Mouse (Mus musculus) E14TG2a.4 (cell line): Measurements from ENCODE around the gene Unc93b1.

ENCODE experiments used
- H3K27me3 ChIP-seq: 2 replicates; pipeline ENCODE4 v1.6.1; 2014; ENCODE audit warnings: low read length, control low read depth; ENCODE audit not compliant: insufficient read depth
- H3K36me3 ChIP-seq: 2 replicates; pipeline ENCODE4 v1.6.1; 2014; ENCODE audit warnings: low read length, control low read depth; ENCODE audit not compliant: insufficient read depth
- H3K4me1 ChIP-seq: replicated peaks from 2 replicates; pipeline ENCODE4 v1.6.1; 2014; ENCODE audit warnings: low read depth, low read length, control low read depth
- H3K4me3 ChIP-seq: replicated peaks from 2 replicates; pipeline ENCODE4 v1.5.1; 2014; ENCODE audit warnings: mild to moderate bottlenecking, low read length
- H3K9me3 ChIP-seq: 2 replicates; pipeline ENCODE4 v1.6.1; 2014; ENCODE audit warnings: low read length, control low read depth
- CTCF ChIP-seq: conservative IDR thresholded peaks from 2 replicates; pipeline ENCODE4 v1.5.1; 2014; ENCODE audit warnings: low read length
- NANOG ChIP-seq: IDR thresholded peaks from 2 replicates; pipeline ENCODE4 v1.6.1; 2014; ENCODE audit warnings: borderline replicate concordance, low read length, mixed read lengths
- POU5F1 ChIP-seq: IDR thresholded peaks from 2 replicates; pipeline ENCODE4 v1.6.1; 2014; ENCODE audit warnings: low read length, borderline replicate concordance

Gene Unc93b1

DNA sequence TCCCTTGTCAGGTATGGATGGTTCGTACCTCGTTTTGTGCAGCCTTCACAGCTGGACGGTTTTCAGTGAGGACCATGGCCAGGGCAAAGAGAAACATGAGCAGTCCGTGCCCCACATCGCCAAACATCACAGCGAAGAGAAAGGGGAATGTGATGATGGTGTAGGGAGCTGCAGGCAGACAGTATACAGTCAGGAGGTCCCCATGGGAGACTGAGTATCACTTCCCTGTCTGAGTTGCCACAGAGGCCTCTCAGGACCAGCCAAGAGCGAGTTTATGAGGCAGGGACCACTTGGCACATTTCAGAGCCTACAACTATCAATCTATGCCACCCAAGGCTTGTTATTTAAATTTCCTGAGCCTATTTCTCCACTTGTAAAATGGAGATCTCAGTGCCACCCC lies 36.0 kb upstream of the Unc93b1 start:
- peaks cover 50% of the 10 kb centered on the region for H3K4me1 ChIP-seq

DNA sequence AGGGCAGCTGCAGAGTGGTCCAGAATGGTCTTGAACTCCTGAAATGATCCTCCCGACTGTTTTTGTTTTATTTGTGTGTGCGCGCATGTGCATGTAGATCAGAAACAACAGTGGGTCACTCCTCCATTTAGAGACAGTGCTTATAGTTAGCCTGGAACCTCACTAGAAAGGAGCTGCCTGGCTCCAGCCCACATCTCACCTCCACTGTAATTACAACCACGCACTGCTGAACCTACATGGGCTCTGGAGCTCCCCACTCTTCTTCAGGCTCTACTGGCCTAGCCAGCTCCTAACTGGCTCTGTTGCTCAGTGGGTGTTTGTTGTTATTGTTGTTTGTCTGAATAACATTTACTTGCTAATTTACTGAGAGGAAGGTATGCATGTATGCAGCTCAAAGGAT lies 35.4 kb upstream of the Unc93b1 start:
- TF ChIP-seq POU5F1: no peak
- TF ChIP-seq NANOG: no peak
- no peak for TF ChIP-seq CTCF
- peaks cover 10% of the 10 kb centered on the region; the same call in 1 of the 2 replicates for H3K27me3 ChIP-seq
- H3K4me1 ChIP-seq: peaks cover 54% of the 10 kb centered on the region
- H3K4me3 ChIP-seq: no peak overlapping the region
- peaks cover 56% of the 10 kb centered on the region for H3K36me3 ChIP-seq
- H3K9me3 ChIP-seq: no peaks in the 10 kb centered on the region

More for the DNA sequence above, 36.0 kb upstream of the Unc93b1 start:
- H3K36me3 ChIP-seq: peaks cover 62% of the 10 kb centered on the region
- no peak overlapping the region for H3K4me3 ChIP-seq
- TF ChIP-seq NANOG (no peak), POU5F1 (no peak), CTCF (no peak)
- no peaks in the 10 kb centered on the region for H3K9me3 ChIP-seq
- peaks cover 5% of the 10 kb centered on the region; the same call in 1 of the 2 replicates for H3K27me3 ChIP-seq

DNA sequence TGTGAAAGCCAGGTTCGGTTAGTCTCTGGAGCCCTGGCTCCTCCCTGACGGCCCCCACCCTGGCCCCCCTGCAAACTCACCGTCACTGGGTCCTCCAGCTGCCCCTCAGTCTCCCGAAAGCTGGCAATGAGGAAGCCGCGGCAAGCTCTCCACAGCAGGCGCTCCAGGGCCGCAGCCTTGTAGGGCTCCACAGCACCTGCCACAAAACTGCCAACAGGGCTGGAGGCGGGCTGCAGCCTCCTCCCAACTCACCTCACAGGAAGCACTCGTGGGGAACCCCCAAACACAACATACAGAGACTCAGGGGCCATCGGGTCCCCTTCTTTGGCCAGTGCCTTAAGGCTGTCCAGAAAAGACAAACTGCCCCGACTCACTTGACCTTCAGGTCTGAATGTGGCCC lies 32.0 kb upstream of the Unc93b1 start:
- H3K27me3 ChIP-seq: peaks cover 30% of the 10 kb centered on the region
- peak overlapping the region; percentile 75 for H3K4me3 ChIP-seq
- no peak for TF ChIP-seq CTCF
- TF ChIP-seq POU5F1: no peak
- no peak for TF ChIP-seq NANOG
- H3K4me1 ChIP-seq: peaks cover 64% of the 10 kb centered on the region
- peaks cover 30% of the 10 kb centered on the region for H3K36me3 ChIP-seq
- no peaks in the 10 kb centered on the region for H3K9me3 ChIP-seq

DNA sequence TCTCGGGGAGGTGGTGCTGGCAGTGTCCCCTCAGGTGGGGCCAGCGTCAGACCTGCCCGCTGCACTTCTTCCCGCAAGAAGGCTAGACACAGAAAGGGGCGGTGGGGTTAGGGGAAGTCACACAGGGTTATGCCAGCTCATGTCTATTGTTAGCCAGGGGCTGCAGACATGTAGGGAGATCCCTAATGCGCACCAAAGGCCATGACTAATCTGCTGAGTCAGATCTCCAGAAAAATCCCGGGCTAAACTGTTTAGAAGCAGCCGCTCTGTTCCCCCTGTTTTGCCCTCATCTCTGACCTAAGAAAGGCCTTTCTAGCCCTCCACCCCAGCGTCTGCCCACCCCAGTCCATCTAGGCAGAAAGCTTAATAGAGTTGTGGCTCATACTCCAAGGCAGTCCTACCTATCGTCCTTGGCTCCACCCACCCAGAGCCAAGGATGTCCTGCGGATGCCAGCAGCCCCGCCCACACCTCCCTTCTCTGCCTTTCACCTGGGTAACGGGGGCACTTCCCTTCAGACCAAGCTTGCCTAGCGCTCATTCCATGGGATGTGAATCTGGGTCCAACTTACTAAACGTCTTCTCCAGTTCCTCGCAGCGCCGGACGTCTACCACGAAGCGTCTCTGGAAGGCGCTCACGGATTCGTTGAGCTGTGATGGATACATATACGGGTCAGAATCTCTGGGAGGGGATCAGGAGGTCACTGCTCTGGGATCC lies 31.2 kb upstream of the Unc93b1 start:
- Histone ChIP-seq H3K4me3 (peak overlapping the region; percentile 75), H3K9me3 (no peaks in the 10 kb centered on the region), H3K36me3 (peaks cover 33% of the 10 kb centered on the region), H3K4me1 (peaks cover 65% of the 10 kb centered on the region), H3K27me3 (peaks cover 30% of the 10 kb centered on the region)
- TF ChIP-seq CTCF (no peak), POU5F1 (no peak), NANOG (no peak)

DNA sequence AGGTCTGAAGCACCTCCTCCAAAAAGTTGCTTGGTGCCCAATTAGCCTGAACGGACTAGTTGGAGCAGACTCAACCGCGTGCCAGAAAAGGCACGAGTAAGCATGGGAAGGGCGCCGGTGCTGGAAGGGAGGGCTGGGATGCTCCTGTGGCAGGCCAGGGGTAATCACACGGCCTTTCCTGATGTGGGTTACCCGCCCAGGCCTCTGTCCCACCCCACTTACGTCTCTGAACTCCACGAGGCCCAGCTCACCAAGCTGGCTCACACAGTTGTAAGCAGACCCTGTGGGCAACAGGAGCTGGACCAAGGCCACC lies 30.7 kb upstream of the Unc93b1 start:
- Histone ChIP-seq H3K36me3 (peaks cover 37% of the 10 kb centered on the region), H3K4me1 (peaks cover 65% of the 10 kb centered on the region), H3K9me3 (no peaks in the 10 kb centered on the region), H3K27me3 (peaks cover 30% of the 10 kb centered on the region), H3K4me3 (peak overlapping the region; percentile 75)
- no peak for TF ChIP-seq POU5F1
- no peak for TF ChIP-seq NANOG
- no peak for TF ChIP-seq CTCF

DNA sequence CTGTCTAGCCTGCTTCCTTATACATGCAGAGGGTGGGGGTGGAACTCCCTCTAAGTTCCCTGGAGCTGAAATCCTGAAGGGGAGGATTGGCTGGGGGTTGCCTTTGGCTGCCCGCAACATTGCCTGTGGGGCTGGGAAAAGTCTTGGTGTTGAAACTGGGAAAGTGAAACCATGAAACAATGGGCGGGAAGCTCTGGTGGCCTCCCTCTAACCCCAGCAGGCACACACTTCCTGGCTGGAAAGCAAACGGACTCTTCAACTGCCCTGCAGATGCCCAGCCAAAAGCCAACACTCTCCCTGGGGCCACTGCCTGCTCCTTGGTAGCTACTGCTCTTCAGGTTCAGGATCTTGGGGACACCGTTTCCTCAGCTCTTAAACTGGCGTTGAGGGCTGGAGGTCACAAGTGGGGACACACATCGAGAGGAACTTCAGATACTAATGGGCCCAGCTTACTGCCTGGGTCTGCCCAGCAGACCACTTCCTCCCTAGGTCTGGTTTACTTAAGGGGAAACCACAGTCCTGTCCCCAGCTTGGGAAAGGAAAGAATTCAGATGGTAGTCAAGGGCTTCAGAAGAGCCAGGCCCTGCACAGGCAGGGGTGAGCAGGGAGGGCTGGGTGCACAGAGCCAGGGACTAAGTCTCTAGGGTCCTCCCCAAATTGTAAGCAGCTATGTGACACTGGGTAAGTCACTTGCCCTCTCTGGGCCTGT lies 29.6 kb upstream of the Unc93b1 start:
- H3K36me3 ChIP-seq: peaks cover 48% of the 10 kb centered on the region
- TF ChIP-seq NANOG (no peak), CTCF (no peak), POU5F1 (no peak)
- H3K9me3 ChIP-seq: no peaks in the 10 kb centered on the region

DNA sequence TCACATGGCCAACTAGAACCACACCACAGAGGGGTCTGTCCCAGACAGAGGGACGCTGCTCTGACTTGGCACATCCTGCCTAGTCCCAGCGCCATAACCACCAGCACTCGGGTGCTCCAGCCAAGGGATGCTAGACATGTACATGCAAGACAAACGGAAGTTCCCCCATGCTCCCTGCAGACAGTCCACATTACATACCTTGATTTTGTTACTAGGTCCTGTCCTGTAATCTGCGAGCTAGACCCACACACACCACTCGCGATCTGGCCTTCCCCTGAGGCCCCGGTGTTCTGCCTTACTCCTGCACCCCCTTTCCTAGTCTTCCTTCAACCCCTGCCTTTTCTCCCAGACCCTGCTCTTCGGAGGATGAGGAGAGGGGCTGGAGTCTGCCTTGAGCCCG lies 28.7 kb upstream of the Unc93b1 start:
- H3K4me1 ChIP-seq: peaks cover 81% of the 10 kb centered on the region
- peak overlapping the region; percentile 79 for H3K4me3 ChIP-seq
- H3K36me3 ChIP-seq: peaks cover 55% of the 10 kb centered on the region
- H3K27me3 ChIP-seq: peaks cover 30% of the 10 kb centered on the region
- H3K9me3 ChIP-seq: no peaks in the 10 kb centered on the region
- no peak for TF ChIP-seq CTCF
- no peak for TF ChIP-seq NANOG
- TF ChIP-seq POU5F1: no peak

More for the DNA sequence above, 29.6 kb upstream of the Unc93b1 start:
- Histone ChIP-seq H3K27me3 (peaks cover 30% of the 10 kb centered on the region), H3K4me3 (peak overlapping the region; percentile 79), H3K4me1 (peaks cover 73% of the 10 kb centered on the region)

DNA sequence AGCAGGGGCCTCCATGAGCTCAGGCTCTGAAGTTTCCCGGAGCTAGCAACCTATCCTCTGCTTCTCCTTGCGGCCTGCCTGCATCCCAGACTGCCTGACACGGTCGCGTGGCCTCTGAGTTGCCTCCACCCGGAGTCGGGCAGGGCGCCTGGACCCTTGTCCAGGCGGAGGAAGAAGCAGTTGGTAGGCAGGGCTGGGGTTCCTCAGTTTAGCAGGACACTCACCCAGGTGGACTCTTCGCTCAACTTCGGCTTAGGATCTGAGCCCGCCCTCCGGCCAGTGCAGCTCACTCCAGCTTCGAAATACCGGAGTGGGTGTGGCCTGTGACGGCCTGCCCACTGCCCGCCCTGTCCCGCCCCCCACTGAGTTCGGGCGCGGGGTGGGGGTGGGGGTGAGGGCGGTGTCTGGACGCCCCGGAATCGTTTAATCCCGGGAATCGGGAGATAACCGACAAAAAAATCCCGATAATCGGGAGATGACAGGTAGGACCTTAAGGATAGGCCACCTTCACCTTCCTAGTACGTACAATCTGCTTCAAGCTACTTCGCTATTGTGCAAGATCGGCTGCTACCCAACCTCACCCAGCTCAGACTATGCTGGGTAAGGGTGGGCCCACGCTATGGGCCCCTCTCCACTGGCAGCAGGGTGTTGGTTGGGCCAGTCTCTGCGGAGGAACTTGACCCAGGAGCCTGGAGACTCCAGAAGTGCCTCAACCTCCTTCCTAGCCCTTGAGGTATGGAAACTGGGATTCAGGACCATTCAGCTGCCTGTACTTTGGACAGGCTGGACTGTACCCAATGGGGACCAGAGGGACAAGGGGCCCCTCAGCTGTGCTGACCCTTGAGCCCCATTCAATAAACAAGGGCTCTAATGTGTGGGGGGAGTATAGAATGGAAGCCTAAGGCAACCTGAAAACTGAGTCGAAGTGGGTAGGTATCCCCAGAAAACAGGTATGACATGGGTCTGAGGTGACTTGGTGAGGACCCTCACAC lies 27.9 kb upstream of the Unc93b1 start, which contains the start of gene Tcirg1:
Tcirg1 (minus strand) TSS at position 339 of the 992 bp plus-strand sequence.
- TF ChIP-seq NANOG (no peak), CTCF (no peak), POU5F1 (no peak)
- H3K36me3 ChIP-seq: peaks cover 50% of the 10 kb centered on the region
- peaks cover 84% of the 10 kb centered on the region for H3K4me1 ChIP-seq
- H3K9me3 ChIP-seq: no peaks in the 10 kb centered on the region
- H3K27me3 ChIP-seq: peaks cover 30% of the 10 kb centered on the region
- peak within 1 kb of the TSS; percentile 79 for H3K4me3 ChIP-seq
